Mouse (Mus musculus) gonadal fat pad, adult 2 months (tissue): ENCODE measurements around the gene Cacna2d2. TPM values are rescaled to one million over a fixed set of nuclear protein-coding genes. Genes with fewer than 3 reads are reported as not detected.

Experiments used
- DNase-seq: peaks from one replicate; pipeline ENCODE4 v3.0.0-alpha.2; 2012; ENCODE audit warnings: low read depth
- polyA plus RNA-seq: library from polyadenylated mRNA; depleted of rRNA; stranded (reverse); fragments of >200 nt; gene quantifications from 2 replicates; pipeline ENCODE4 v1.2.3, GENCODE M21; 2012

The Cacna2d2 gene
- polyA plus RNA-seq, 1 experiment = 2.2 TPM

DNA sequence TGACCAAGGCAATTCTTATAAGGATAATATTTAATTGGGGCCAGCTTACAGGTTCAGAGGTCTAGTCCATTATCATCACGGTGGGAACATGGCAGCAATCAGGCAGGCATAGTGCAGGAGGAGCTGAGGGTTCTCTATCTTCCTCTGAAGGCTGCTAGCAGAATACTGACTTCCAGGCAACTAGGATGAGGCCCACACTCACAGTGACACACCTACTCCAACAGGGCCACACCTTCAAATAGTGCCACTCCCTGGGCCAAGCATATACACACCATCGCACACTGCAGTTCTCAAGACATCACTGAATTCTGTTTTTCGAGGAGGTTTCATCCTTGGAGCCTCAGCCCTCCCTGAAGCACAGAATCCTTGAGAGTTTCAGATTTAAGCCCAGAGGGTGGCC is 96.9 kb downstream of the Cacna2d2 start:
- no peak for DNase-seq

DNA sequence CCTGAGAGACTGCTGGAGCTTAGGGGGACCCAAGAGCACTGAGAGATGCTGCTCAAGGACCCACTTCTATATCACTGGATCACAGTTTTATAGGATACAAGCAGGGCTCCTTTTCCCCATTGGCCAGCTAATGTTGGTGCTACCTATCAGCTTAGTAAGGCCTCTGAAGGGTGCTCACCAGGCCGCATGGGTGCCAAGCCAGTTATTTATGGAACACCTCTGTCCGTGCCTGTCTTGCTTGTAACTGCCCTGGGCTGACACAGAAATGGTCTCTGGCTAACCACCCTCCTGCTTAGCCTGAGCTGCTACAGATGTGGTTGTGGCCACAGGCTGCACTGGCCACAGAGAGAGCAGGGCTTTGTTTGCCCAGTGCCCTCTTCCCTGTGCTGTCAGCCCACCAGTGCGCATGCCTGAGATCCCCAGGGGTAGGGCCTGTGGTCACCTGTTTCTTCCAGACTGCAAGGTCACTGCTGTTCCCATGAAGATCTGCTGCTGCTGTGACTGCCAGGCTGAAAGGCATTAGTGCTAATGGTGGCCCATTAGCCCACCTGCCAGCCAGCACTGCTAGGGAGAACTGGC is 101.4 kb downstream of the Cacna2d2 start:
- DNase-seq = no peak

DNA sequence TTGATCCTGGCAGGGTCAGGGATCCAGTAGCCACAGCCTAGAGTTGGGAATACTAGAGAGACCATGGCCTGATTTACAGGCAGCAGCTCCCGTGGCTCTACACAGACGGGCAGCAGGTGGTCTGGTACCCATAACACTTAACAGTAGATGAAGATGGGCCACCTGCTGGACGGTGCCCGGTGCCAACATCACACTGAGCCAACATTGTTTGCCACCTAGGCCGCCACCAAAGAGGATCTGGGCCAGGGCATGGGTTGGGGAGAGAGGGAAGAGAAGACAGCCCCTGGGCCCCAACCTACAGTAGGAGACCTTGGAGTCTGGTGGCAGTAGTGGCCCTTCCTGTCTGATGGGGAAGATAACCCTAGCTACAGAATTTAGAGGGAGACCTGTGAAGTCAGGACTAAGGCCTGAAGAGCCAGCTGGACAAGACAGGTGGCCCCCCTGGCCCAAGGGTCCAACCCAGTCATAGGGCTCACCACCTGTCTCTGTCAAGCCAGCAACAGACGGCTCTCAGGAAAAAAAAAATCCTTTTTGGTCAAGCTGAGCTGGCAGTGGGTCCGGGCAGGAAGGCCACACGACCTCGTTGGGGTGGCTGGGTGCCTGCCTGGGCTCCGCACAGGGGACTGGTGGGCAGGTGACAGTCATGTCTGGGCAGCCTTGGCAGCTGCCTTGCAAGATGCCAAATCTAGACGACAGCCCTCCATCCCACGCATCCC is 102.9 kb downstream of the Cacna2d2 start:
- DNase-seq = no peak

GRCm38 (mm10) chr9:107504662-107505537 is 105.5 kb downstream of the Cacna2d2 start:
- no peak for DNase-seq

- DNase-seq = no peak
These were observed 108.9 kb downstream of the Cacna2d2 start for GRCm38 (mm10) chr9:107508266-107508665.

GRCm38 (mm10) chr9:107510384-107511100 is 111.1 kb downstream of the Cacna2d2 start:
- DNase-seq = no peak

DNA sequence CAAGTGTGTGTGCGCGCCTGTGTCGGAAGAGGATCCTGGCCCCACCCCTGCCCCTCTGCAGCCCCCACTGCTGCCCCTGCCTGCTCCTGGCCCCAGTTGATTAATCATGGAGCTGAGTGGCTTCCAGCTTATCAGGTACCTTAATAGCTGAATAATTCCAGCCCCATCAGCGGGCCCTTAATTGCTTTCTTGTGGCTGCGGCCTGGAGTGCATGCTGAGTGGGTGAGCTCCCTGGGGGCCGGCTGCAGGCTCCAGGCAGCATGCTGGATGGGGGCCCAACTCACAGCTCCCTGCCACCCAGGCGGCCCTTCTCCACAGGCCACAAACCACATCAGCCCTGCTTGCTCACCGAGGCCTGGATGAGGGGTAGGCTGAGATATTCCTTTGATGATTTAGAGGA is 112.0 kb downstream of the Cacna2d2 start:
- DNase-seq = no peak

DNA sequence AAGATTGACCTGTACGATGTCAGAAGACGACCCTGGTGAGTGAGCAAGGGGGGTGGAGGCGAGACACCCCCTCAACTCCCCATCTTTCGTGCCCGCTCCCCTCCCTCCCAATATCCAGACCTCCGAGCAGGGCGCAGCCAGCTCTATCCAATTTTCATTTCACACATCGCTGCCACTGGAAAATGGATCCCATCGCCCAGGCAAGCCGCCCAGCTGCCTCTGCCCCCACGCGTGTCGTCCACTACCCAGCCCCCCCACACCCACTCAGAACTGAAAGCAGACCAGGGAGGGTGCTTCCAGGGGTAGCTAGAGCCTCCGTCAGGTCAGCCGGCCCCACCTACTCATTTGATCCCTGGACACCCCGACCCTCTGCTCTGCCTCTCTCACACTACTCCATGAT is 112.9 kb downstream of the Cacna2d2 start:
- no peak for DNase-seq

DNA sequence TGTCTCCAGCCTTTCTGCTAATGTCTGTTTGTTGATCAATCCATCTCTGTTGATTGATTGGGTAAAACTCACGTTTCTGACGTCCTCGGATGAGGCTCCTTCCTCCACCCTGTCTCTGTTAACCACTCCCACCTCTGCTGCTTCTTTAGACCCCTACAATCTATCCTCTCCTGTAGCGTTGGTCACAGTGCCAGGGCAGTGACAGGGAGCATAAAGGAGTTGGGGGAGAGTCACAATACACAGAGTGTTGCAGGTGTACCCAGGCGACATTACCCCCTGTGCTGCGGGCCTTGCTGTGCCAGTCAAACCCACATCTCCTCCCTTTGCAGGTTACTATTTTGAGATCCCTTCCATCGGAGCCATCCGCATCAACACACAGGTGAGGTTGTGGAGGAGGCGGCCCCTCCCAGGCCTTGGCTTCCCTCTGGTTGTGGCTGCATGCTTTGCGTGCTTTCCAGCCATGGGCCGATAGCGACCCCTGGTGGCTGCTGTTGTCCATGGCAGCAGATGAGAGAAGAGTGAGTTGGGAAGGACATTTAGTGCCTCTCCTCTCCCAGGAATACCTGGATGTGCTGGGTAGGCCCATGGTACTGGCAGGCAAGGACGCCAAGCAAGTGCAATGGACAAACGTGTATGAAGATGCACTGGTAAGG is 115.0 kb downstream of the Cacna2d2 start:
- no peak for DNase-seq

GRCm38 (mm10) chr9:107520331-107520730 is 120.9 kb downstream of the Cacna2d2 start:
- no peak for DNase-seq

DNA sequence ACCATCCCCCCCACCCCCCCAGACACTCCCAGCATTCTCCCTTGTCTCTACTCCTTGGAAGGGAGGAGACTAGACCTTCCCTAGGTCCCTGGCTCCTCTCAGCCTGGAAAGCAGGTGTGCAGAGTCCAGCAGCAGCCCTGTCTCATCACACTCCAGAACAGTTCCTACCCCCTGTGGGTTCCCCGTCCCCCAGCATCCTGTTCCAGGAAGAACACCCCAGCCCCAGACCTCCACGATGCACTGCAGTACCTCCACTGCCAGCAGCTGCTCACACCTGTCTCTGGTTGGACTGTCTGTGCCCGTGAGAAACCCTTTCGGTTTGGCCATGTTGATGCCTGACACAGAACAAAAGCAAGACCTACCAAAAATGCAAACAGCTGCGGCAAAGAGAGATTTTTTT is 121.8 kb downstream of the Cacna2d2 start:
- DNase-seq = no peak

GRCm38 (mm10) chr9:107521711-107522399 is 122.4 kb downstream of the Cacna2d2 start:
- no peak for DNase-seq

- DNase-seq = no peak
These were observed 122.9 kb downstream of the Cacna2d2 start for GRCm38 (mm10) chr9:107522400-107522711.

GRCm38 (mm10) chr9:107526198-107527026 is 127.0 kb downstream of the Cacna2d2 start:
- DNase-seq = no peak

DNA sequence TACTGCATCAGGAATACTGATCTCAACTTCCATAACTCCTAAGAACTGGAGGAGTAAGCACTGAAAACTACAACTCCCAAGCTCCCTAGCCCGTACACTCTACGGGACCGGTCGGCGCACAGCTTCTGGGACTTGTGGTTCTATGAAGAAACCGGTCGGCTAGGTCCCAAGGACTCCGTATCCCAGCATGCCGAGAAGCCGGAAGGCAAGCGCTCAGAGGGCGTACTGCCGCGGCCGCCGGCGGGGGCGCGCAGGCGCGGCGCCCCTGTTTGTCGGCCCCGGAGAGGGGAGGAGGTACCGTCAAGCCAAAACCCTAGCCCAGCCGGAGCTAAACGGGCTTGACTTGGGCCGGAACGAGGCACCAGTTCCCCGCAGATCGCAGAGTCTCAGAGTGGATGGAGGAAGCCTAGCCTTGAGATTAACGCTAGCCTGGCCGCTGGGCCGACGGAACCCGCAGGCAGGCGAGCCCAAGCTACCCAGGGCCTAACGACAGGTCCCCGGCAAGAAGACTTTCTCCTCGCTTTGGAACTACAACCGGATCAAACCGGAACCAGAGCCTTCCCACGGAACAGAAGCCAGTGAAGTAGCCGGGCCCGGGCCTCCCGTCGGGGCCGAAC is 134.5 kb downstream of the Cacna2d2 start, which contains the start of gene Tmem115:
Gene Tmem115, plus strand, starts transcription at position 155 of the 617 bp plus-strand sequence.
- peak; percentile 98 for DNase-seq

GRCm38 (mm10) chr9:107534408-107535202 is 135.2 kb downstream of the Cacna2d2 start:
- DNase-seq = no peak

DNA sequence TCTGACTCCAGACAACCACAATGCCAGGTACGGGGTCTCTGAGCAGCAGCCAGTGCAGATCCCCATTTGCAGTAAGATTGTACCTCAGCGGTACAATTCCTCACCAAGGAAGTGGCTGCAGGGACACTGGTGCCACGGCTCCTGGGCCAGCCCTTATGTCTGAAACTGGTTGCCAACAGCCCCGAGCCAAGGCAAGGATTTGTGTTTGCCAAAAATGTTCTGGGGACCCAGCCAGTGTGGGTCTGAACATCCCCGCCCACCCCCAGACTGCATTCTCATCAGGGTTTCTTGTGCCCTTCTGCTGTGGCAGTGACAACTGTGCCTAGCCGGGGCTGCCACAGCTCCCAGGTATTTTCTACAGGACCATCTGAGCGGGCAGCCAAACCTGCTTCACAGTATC is 138.8 kb downstream of the Cacna2d2 start:
- no peak for DNase-seq

DNA sequence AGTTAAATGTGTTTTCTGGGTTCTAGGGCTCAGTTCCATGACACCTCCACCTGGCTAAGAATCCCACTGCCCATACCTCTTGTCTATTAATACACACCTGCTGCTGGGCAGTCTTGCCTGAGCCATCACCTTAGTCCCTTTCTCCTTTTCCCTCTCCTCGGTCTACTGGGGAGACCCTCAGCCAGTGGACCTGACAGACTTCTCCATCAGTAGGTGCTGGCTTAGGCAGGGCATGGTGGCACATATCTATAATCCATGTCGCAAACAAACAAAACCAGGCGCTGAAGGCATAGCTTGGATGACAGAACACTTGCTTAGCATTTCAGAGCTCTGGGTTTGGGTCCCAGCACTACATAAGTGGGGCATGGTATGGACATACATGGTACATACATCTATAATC is 139.3 kb downstream of the Cacna2d2 start:
- no peak for DNase-seq

GRCm38 (mm10) chr9:107539940-107540339 is 140.5 kb downstream of the Cacna2d2 start:
- DNase-seq = no peak
